ENCODE assay signal across 27 mouse cellular contexts in genomic region chr4:74311135-74311534, GRCm38 (mm10).
"Had no signal": no experiment of that assay in that cellular context is flagged by ENCODE, and none has a peak within 500 bp of the region (broad histone marks: within the 10 kb centered on the region; RNA-seq: fewer than 3 reads in every experiment).

No protein-coding gene starts in this region.

- H3K27ac ChIP-seq: heart, embryonic 10.5 days; hindbrain, embryonic 10.5 days; hindbrain, embryonic 12.5 days; hindbrain, embryonic 14.5 days; kidney, embryonic 15.5 days; layer of hippocampus, adult 2 months; left cerebral cortex, adult 2 months; limb, embryonic 10.5 days; limb, embryonic 12.5 days; liver, embryonic 13.5 days had no signal

- H3K9ac ChIP-seq: heart, embryonic 12.5 days; hindbrain, embryonic 12.5 days; hindbrain, embryonic 14.5 days; kidney, embryonic 15.5 days; limb, embryonic 12.5 days; liver, embryonic 13.5 days had no signal

- H3K4me1 ChIP-seq: heart, embryonic 10.5 days; heart, embryonic 12.5 days; hindbrain, embryonic 10.5 days; hindbrain, embryonic 12.5 days; kidney, embryonic 15.5 days; limb, embryonic 10.5 days; limb, embryonic 12.5 days; liver, embryonic 13.5 days had no signal

- DNase-seq: gastrocnemius, postnatal 14 days; gastrocnemius, postnatal 36 days; heart, adult 18-20 months; heart, postnatal 10 days; heart, postnatal 4 days; kidney, adult 11 months; kidney, adult 2 months; kidney, adult 9 months; kidney, postnatal 10 days; kidney, postnatal 25 days; kidney, postnatal 4 days; liver; liver, embryonic 13.5 days had no signal

- H3K4me2 ChIP-seq: heart, embryonic 12.5 days; hindbrain, embryonic 12.5 days; hindbrain, embryonic 14.5 days; kidney, embryonic 15.5 days; limb, embryonic 12.5 days; liver, embryonic 11.5 days; liver, embryonic 13.5 days had no signal

- H3K9me3 ChIP-seq: heart, embryonic 10.5 days; heart, embryonic 12.5 days; hindbrain, embryonic 10.5 days; hindbrain, embryonic 12.5 days; kidney, embryonic 15.5 days; limb, embryonic 10.5 days; limb, embryonic 12.5 days; liver, embryonic 13.5 days had no signal

- H3K4me3 ChIP-seq: heart, embryonic 10.5 days; heart, embryonic 12.5 days; hindbrain, embryonic 10.5 days; hindbrain, embryonic 12.5 days; kidney, embryonic 15.5 days; layer of hippocampus, adult 2 months; left cerebral cortex, adult 2 months; limb, embryonic 10.5 days; limb, embryonic 12.5 days; liver, embryonic 13.5 days had no signal

- H3K27me3 ChIP-seq: heart, embryonic 12.5 days; hindbrain, embryonic 12.5 days; kidney, embryonic 15.5 days; limb, embryonic 12.5 days; liver, embryonic 13.5 days had no signal

- ATAC-seq: hindbrain, embryonic 16.5 days; inflammation-experienced regulatory T-cells, adult 6 months; intestine, embryonic 16.5 days had no signal
